Mouse (Mus musculus) liver, embryonic 11.5 days (tissue): ENCODE measurements at regions not wholly inside any gene's neighbourhood (a gene's known extent, or its start where the extent isn't known, plus 50 kb on each side); places are given as distances from the start of the nearest gene placed in this dataset.

Experiments
- ATAC-seq: fragments of 200-750 bp; cut with Nextera tagmentation; replicated peaks from 2 replicates; pipeline ENCODE4 v1.8.0; 2017; ENCODE audit warnings: moderate number of reproducible peaks, mild to moderate bottlenecking, moderate TSS enrichment, moderate library complexity; ENCODE audit not compliant: low FRiP score
- DNase-seq: peaks from one replicate; pipeline ENCODE4 v3.0.0-alpha.2; 2017; ENCODE audit warnings: low spot score
- H3K27ac ChIP-seq: fragments of 300-500 bp; sonication (generic); 2 replicates; pipeline ENCODE4 v1.5.1; 2014; ENCODE audit warnings: mild to moderate bottlenecking, low read depth, low read length, control low read depth
- H3K27me3 ChIP-seq: fragments of 300-500 bp; sonication (generic); replicated peaks from 2 replicates; pipeline ENCODE4 v1.6.1; 2014; ENCODE audit warnings: low read length, mixed read lengths; ENCODE audit not compliant: control insufficient read depth, insufficient read depth
- H3K36me3 ChIP-seq: fragments of 300-500 bp; sonication (generic); 2 replicates; pipeline ENCODE4 v1.6.1; 2014; ENCODE audit warnings: mild to moderate bottlenecking, low read length, moderate library complexity, mixed read lengths; ENCODE audit not compliant: control insufficient read depth, insufficient read depth
- H3K4me1 ChIP-seq: fragments of 300-500 bp; sonication (generic); replicated peaks from 2 replicates; pipeline ENCODE4 v1.6.1; 2014; ENCODE audit warnings: low read length, mixed read lengths; ENCODE audit not compliant: control insufficient read depth, insufficient read depth
- H3K4me2 ChIP-seq: fragments of 300-500 bp; sonication (generic); 2 replicates; pipeline ENCODE4 v1.6.1; 2014; ENCODE audit warnings: mild to moderate bottlenecking, control low read depth, moderate library complexity
- H3K4me3 ChIP-seq: fragments of 300-500 bp; sonication (generic); 2 replicates; pipeline ENCODE4 v1.5.1; 2014; ENCODE audit warnings: low read depth, low read length, control low read depth
- H3K9ac ChIP-seq: fragments of 300-500 bp; sonication (generic); 2 replicates; pipeline ENCODE4 v1.6.1; 2014; ENCODE audit warnings: low read depth, low read length, control low read depth
- H3K9me3 ChIP-seq: fragments of 300-500 bp; sonication (generic); 2 replicates; pipeline ENCODE4 v1.6.1; 2016; ENCODE audit warnings: low read length, inconsistent platforms, mixed read lengths; ENCODE audit not compliant: control insufficient read depth
- WGBS: fragments of 180-500 bp; shearing (Covaris S2); extraction: QIAGEN DNeasy Blood & Tissue Kit; methylation state at CpG from one replicate; pipeline ENCODE4 v1.1.7; 2014; 5-methylcytosine and 5-hydroxymethylcytosine counted together

- WGBS, result 39% methylated on average over 5 of the region's 5 CpGs
- ATAC-seq (no peak), DNase-seq (no peak)
- Histone ChIP-seq H3K4me2 (no peak overlapping the region), H3K9me3 (no peaks in the 10 kb centered on the region), H3K4me3 (no peak overlapping the region), H3K27me3 (no peaks in the 10 kb centered on the region), H3K27ac (no peak overlapping the region), H3K9ac (no peak overlapping the region), H3K36me3 (no peaks in the 10 kb centered on the region), H3K4me1 (no peaks in the 10 kb centered on the region)
Observed at GRCm38 (mm10) chr6:141118287-141118686, 130.8 kb upstream of the Pde3a start.

DNA sequence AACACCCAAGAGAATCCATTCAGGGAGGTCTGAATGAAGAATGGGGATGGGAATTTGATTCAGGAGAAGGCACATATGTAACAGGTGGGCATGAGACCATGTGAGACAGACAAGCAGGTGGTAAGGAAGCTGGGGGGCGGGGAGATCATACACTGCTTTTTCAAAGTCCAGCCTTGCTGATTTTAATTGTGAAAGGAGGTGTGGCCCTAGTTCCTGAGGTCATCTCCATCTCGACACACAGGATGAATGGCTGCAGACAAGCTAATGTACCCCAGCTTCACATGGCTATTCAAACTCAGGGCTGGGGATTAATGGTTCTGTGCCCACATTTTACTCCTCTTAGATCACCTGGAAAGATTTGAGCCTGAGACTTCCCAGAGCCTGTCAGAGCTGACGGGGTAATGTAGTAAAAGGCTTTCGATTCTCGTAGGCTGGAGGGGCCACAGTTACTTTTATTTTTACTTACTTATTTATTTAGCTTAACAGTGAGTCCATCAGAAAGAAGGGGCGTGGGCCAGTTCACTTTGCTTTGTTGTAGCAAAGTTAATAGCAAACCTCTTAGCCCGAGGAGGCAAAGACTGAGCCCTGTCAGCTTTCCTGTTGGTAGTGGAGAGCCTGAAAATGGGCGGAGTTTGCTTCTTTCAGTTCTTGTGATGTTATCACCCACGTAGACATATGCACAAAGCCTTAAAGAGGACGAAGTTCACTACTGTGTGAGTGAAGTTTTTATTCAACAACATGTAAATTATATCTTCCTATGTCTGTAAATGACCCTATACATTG lies 122.3 kb upstream of the Pde3a start:
- Histone ChIP-seq H3K9me3 (no peaks in the 10 kb centered on the region), H3K4me3 (no peak overlapping the region), H3K9ac (no peak overlapping the region), H3K36me3 (no peaks in the 10 kb centered on the region), H3K4me1 (no peaks in the 10 kb centered on the region), H3K27me3 (no peaks in the 10 kb centered on the region), H3K27ac (no peak overlapping the region), H3K4me2 (no peak overlapping the region)
- DNase-seq, result no peak
- 50% methylated on average over 10 of the region's 10 CpGs for WGBS
- ATAC-seq, result no peak

GRCm38 (mm10) chr6:141129596-141129995 lies 119.5 kb upstream of the Pde3a start:
- no peak overlapping the region for H3K9ac ChIP-seq
- H3K27ac ChIP-seq, result no peak overlapping the region
- DNase-seq (no peak), ATAC-seq (no peak)
- no peak overlapping the region for H3K4me3 ChIP-seq
- H3K9me3 ChIP-seq, result no peaks in the 10 kb centered on the region
- H3K27me3 ChIP-seq, result no peaks in the 10 kb centered on the region
- no peak overlapping the region for H3K4me2 ChIP-seq
- WGBS, result 58% methylated on average over 1 of the region's 1 CpGs
- no peaks in the 10 kb centered on the region for H3K4me1 ChIP-seq
- H3K36me3 ChIP-seq, result no peaks in the 10 kb centered on the region

DNA sequence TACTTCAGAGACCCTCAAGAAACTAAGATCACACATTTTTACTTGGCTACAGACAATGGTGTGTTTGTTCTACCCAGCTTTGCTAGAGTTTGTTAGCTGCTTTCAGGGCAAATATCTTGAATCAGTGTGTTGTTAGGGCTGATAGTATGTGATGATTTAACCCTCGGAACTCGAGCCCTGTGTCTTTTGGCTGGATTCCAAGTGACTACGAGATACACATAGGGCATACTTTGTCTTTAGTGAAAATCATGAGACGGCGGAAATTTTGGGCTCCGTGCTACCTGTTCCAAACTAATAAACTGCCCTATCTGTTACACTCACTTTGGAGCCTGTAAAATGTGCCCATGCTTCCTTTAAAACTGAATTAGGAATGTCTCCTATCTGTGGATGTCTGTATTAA lies 114.9 kb upstream of the Pde3a start:
- no peak for DNase-seq
- no peak overlapping the region for H3K9ac ChIP-seq

GRCm38 (mm10) chr6:141136664-141137375 lies 112.2 kb upstream of the Pde3a start:
- Histone ChIP-seq H3K4me2 (no peak overlapping the region), H3K9me3 (no peaks in the 10 kb centered on the region), H3K4me3 (no peak overlapping the region), H3K36me3 (no peaks in the 10 kb centered on the region), H3K9ac (no peak overlapping the region), H3K27me3 (no peaks in the 10 kb centered on the region), H3K27ac (no peak overlapping the region), H3K4me1 (no peaks in the 10 kb centered on the region)
- DNase-seq (no peak), ATAC-seq (no peak)
- 77% methylated on average over 12 of the region's 12 CpGs for WGBS

More for the DNA sequence above, 114.9 kb upstream of the Pde3a start:
- Histone ChIP-seq H3K27ac (no peak overlapping the region), H3K36me3 (no peaks in the 10 kb centered on the region), H3K27me3 (no peaks in the 10 kb centered on the region), H3K9me3 (no peaks in the 10 kb centered on the region), H3K4me1 (no peaks in the 10 kb centered on the region), H3K4me2 (no peak overlapping the region), H3K4me3 (no peak overlapping the region)
- no peak for ATAC-seq
- 75% methylated on average over 6 of the region's 6 CpGs for WGBS

DNA sequence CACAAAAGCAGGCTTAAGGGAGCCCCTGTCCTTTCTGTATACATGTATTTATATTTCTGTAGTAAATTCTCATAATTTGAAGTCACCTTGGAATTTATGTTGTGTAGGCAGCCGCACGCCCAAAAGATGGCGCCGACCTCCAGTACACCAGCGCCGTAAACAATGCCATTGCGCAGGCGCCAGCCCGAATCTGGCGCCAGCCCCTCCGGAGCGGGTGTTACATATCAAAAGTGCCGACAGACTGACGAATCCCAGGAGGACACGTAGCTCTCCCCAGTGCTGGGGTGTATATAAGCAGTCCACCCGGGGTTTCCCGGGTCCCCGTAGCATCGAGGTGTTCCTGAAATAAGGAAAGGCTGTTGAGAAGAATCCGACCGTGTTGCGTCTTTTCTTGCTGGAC lies 108.1 kb upstream of the Pde3a start:
- Histone ChIP-seq H3K36me3 (no peaks in the 10 kb centered on the region), H3K27ac (no peak overlapping the region), H3K9ac (no peak overlapping the region), H3K4me3 (no peak overlapping the region), H3K9me3 (no peaks in the 10 kb centered on the region), H3K4me2 (no peak overlapping the region), H3K4me1 (no peaks in the 10 kb centered on the region), H3K27me3 (no peaks in the 10 kb centered on the region)
- no peak for DNase-seq
- no peak for ATAC-seq
- whole genome bisulfite sequencing, result 85% methylated on average over 22 of the region's 22 CpGs

DNA sequence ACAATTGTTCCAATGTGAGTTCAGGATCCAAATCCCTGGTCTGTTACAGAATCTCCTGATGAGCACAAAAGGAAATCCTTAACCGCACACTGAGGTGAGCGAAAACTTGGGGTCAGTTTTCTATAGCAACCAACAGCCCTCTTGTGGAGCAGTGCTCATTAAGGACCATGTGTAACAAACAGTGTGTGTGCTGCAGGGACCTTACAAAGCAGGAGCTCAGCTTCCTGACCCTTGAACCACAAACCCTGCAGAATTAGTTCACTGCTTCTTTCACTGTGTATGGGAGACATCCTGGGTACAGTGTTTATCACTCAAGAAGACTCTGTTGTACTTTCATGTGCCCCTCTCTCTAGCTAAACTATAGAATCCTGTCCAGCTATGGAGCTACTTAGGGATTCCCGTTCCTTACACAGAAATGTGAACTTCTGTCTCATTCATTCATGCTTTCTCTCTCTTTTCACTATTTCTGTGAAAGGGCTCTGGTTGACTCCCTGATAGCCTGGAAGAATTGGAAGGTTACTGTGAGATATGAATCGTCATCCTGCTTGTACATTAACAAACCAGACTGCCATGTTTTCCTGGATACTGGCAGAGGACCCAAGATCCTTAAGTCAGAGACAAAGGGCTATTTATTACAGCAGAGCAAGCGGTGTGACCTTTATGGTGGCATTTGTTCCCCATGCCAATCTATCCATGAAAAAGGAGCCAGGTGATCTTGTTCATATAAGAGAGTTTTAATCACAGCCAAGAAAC lies 100.5 kb upstream of the Pde3a start:
- Histone ChIP-seq H3K36me3 (no peaks in the 10 kb centered on the region), H3K27me3 (no peaks in the 10 kb centered on the region), H3K9ac (no peak overlapping the region), H3K4me1 (no peaks in the 10 kb centered on the region), H3K4me3 (no peak overlapping the region), H3K9me3 (no peaks in the 10 kb centered on the region), H3K27ac (no peak overlapping the region), H3K4me2 (no peak overlapping the region)
- ATAC-seq, result no peak
- WGBS, result 75% methylated on average over 5 of the region's 5 CpGs
- no peak for DNase-seq

DNA sequence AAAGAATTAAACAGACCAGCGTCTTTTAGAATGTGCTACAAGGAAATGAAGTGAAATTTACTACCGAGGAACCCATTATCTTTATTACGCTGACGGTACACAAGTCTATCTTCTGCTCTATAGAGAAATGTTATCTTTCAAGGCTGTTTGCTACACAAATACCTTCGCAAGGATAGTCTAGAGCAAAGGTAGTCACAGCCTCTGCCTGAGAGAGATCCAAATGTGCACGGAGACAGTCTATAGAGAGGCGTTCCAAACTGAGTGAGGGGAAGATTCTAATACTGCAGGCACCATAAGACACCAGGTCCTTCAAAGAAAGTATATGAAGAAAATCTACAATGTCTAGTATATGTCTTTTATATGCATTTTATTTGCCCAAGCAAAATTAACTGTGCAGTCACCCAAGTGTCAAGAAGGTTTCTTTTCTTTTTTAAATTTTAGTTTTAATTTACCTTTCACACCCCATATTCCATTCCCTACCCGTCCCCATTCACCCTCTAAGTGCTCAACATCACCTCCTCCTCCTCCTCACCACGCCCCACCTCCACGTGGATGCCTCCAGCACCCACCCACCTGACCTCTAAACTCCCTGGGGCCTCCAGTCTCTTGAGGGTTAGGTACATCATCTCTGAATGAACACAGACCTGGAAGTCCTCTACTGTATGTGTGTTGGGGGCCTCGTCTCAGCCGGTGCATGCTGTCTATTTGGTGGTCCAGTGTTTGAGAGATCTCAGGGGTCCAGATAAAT lies 99.7 kb upstream of the Pde3a start:
- Histone ChIP-seq H3K27me3 (no peaks in the 10 kb centered on the region), H3K27ac (no peak overlapping the region), H3K4me1 (no peaks in the 10 kb centered on the region), H3K9ac (no peak overlapping the region), H3K4me2 (no peak overlapping the region), H3K4me3 (no peak overlapping the region), H3K36me3 (no peaks in the 10 kb centered on the region), H3K9me3 (no peaks in the 10 kb centered on the region)
- no peak for DNase-seq
- ATAC-seq, result no peak
- 80% methylated on average over 12 of the region's 12 CpGs for WGBS
